Mouse (Mus musculus) small intestine, adult 2 months (tissue): ENCODE data around the gene Tmcc3. TPM values are rescaled to one million over a fixed set of nuclear protein-coding genes. Genes with fewer than 3 reads are reported as not detected.
A peak's percentile ranks its signal among the peaks of the same experiment; 100 is the strongest.

Experiments
- H3K27ac ChIP-seq: fragments of 200-500 bp; 2 replicates; pipeline ENCODE4 v1.5.1; 2012; ENCODE audit warnings: low read depth, low read length, control low read depth, inconsistent platforms; ENCODE audit not compliant: insufficient read depth
- H3K27me3 ChIP-seq: fragments of 200-500 bp; 2 replicates; pipeline ENCODE4 v1.6.1; 2012; ENCODE audit warnings: mild to moderate bottlenecking, moderate library complexity, low read length, inconsistent platforms; ENCODE audit not compliant: control insufficient read depth, insufficient read depth
- H3K36me3 ChIP-seq: fragments of 200-500 bp; 2 replicates; pipeline ENCODE4 v1.6.1; 2012; ENCODE audit warnings: mild to moderate bottlenecking, low read length, control low read depth, inconsistent platforms; ENCODE audit not compliant: control insufficient read depth, insufficient read depth
- H3K4me1 ChIP-seq: fragments of 200-500 bp; 2 replicates; pipeline ENCODE4 v1.6.1; 2012; ENCODE audit warnings: low read length, inconsistent platforms, mixed read lengths; ENCODE audit not compliant: control insufficient read depth, insufficient read depth, insufficient read length
- H3K4me3 ChIP-seq: fragments of 200-500 bp; 2 replicates; pipeline ENCODE4 v1.5.1; 2012; ENCODE audit warnings: low read depth, mild to moderate bottlenecking, control low read depth, inconsistent platforms, low read length, moderate library complexity
- CTCF ChIP-seq: fragments of 200-500 bp; IDR thresholded peaks from 2 replicates; pipeline ENCODE4 v1.5.1; 2012; ENCODE audit warnings: low read depth, mild to moderate bottlenecking, control low read depth, inconsistent platforms, low read length, moderate library complexity, mixed read lengths; ENCODE audit not compliant: insufficient replicate concordance, insufficient read length; ENCODE audit errors: extremely low read depth
- POLR2A ChIP-seq: fragments of 200-500 bp; IDR thresholded peaks from 2 replicates; pipeline ENCODE4 v1.6.1; 2012; ENCODE audit warnings: low read depth, mild to moderate bottlenecking, control low read depth, inconsistent platforms, low read length, moderate library complexity
- WGBS: fragments of 180-500 bp; shearing (Covaris S2); methylation state at CpG from one replicate; pipeline ENCODE4 v1.1.7; 2018; 5-methylcytosine and 5-hydroxymethylcytosine counted together
- polyA plus RNA-seq: library from polyadenylated mRNA; depleted of rRNA; stranded (reverse); fragments of >200 nt; gene quantifications from 2 replicates; pipeline ENCODE4 v1.2.3, GENCODE M21; 2012

Gene Tmcc3
- polyA plus RNA-seq, 1 experiment: 38.7 TPM

- Histone ChIP-seq H3K4me1 (peaks cover 2% of the 10 kb centered on the region; the same call in 1 of the 2 replicates), H3K4me3 (peak overlapping the region; percentile 90), H3K27me3 (no peaks in the 10 kb centered on the region), H3K27ac (peak overlapping the region; percentile 63), H3K36me3 (no peaks in the 10 kb centered on the region)
- 2% methylated on average over 34 of the region's 34 CpGs for WGBS
- TF ChIP-seq POLR2A: no peak
- peak; percentile 37 for TF ChIP-seq CTCF
These were observed 203.4 kb downstream of the Tmcc3 start for GRCm38 (mm10) chr10:94515179-94515545.

GRCm38 (mm10) chr10:94515583-94515982 is 203.8 kb downstream of the Tmcc3 start:
- Histone ChIP-seq H3K36me3 (no peaks in the 10 kb centered on the region), H3K4me3 (peak overlapping the region; percentile 90), H3K27ac (peak overlapping the region; percentile 63), H3K4me1 (peaks cover 2% of the 10 kb centered on the region; the same call in 1 of the 2 replicates), H3K27me3 (no peaks in the 10 kb centered on the region)
- 5% methylated on average over 10 of the region's 10 CpGs for WGBS
- TF ChIP-seq POLR2A (no peak), CTCF (no peak)

- 64% methylated on average over 7 of the region's 7 CpGs for WGBS
- H3K27ac ChIP-seq: no peak overlapping the region
- H3K27me3 ChIP-seq: no peaks in the 10 kb centered on the region
- peaks cover 9% of the 10 kb centered on the region for H3K4me1 ChIP-seq
- no peak for TF ChIP-seq CTCF
- no peak for TF ChIP-seq POLR2A
- no peak overlapping the region for H3K4me3 ChIP-seq
- H3K36me3 ChIP-seq: no peaks in the 10 kb centered on the region
These were observed 208.1 kb downstream of the Tmcc3 start for GRCm38 (mm10) chr10:94519887-94520286.

DNA sequence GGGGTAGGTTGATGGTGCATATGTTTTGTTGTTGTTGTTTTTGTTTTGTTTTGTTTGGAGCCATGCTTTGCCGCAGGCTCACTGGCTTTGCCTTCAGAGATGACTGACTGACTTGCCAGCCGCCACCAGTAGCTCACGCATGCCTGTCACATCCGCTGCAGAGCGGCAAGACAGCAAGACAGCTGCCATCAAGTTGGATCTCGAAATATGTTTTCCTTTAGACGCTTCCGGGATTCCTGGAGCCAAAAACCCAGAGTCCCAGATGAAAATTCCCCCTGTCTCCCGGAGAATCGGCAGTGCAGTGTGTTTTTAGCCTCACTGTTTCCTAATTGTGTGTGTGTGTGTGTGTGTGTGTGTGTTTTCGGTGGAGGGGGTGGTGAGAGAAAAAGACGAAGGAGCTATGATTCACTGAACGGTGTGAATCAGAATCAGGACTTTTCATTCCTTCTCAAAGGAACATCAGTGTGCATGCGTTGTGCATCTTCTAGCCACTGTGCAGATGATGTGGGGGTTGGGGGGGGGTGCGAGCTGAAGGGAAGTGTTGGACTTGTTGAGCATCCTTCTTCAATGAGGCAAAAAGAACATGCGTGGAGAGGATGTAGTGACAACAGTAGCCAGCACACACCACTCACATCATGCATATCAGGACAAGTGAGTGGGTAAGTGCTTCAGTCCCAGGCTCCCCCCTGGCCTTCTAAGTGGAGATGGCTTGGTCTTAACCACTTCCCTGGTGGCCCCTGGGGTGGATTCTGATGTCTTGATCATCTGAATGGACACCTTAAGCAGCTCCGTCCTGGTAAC is 208.8 kb downstream of the Tmcc3 start:
- H3K4me1 ChIP-seq: peaks cover 9% of the 10 kb centered on the region
- peak overlapping the region; percentile 14; the same call in 1 of the 2 replicates for H3K4me3 ChIP-seq
- no peak overlapping the region for H3K27ac ChIP-seq
- no peaks in the 10 kb centered on the region for H3K27me3 ChIP-seq
- TF ChIP-seq POLR2A: no peak
- TF ChIP-seq CTCF: no peak
- no peaks in the 10 kb centered on the region for H3K36me3 ChIP-seq
- WGBS: 71% methylated on average over 17 of the region's 17 CpGs

- no peak for TF ChIP-seq POLR2A
- TF ChIP-seq CTCF: no peak
- Histone ChIP-seq H3K27ac (no peak overlapping the region), H3K4me3 (no peak overlapping the region), H3K4me1 (peaks cover 9% of the 10 kb centered on the region), H3K27me3 (no peaks in the 10 kb centered on the region), H3K36me3 (no peaks in the 10 kb centered on the region)
- WGBS: 46% methylated on average over 3 of the region's 3 CpGs
These were observed 209.3 kb downstream of the Tmcc3 start for GRCm38 (mm10) chr10:94521107-94521401.

DNA sequence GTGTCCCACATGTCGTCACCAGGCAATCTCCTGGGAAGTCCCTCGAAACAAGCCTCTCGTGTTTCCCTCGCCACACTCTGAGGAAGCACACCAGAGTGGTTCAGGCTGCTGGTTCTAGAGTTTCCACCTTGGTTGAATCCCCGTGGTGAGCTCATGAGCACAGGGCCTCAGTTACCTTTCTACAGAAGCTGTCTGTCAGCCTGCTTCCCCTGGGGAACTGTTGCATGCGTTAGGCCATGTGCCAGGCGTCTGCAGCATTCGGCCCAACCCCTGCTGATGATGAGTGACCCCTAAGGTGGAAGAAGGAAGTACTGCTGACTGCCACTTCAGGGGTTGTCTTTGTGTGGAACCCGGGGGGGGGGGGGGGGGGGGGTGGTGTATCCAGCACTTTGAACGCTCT is 210.0 kb downstream of the Tmcc3 start:
- no peak for TF ChIP-seq POLR2A
- TF ChIP-seq CTCF: no peak
- Histone ChIP-seq H3K4me1 (peaks cover 8% of the 10 kb centered on the region), H3K27me3 (no peaks in the 10 kb centered on the region), H3K4me3 (no peak overlapping the region), H3K27ac (no peak overlapping the region), H3K36me3 (no peaks in the 10 kb centered on the region)
- WGBS: 52% methylated on average over 10 of the region's 10 CpGs

GRCm38 (mm10) chr10:94523297-94523696 is 211.5 kb downstream of the Tmcc3 start:
- TF ChIP-seq CTCF: no peak
- no peak for TF ChIP-seq POLR2A
- H3K36me3 ChIP-seq: no peaks in the 10 kb centered on the region
- 82% methylated on average over 8 of the region's 8 CpGs for WGBS
- H3K27ac ChIP-seq: no peak overlapping the region
- peaks cover 10% of the 10 kb centered on the region for H3K4me1 ChIP-seq
- no peak overlapping the region for H3K4me3 ChIP-seq
- no peaks in the 10 kb centered on the region for H3K27me3 ChIP-seq
